Mouse (Mus musculus): ENCODE measurements around the gene Sorl1. TPM values are rescaled to one million over a fixed set of nuclear protein-coding genes. Genes with fewer than 3 reads are reported as not detected.
A peak's percentile ranks its signal among the peaks of the same experiment; 100 is the strongest.

Gene Sorl1
- polyA plus RNA-seq, 1 experiment = 3.5 TPM

- TF ChIP-seq POLR2A (IDR thresholded peaks at IDR 0.05; ENCODE audit: low read depth, low read length) (no peak), CTCF (IDR thresholded peaks at IDR 0.05; ENCODE audit: borderline replicate concordance, insufficient read depth, low read length) (no peak)
- Histone ChIP-seq H3K4me1 (ENCODE audit: control insufficient read depth, insufficient read depth, low read length) (no peaks in the 10 kb centered on the region), H3K4me3 (ENCODE audit: insufficient read depth, low read length) (no peak overlapping the region), H3K27ac (ENCODE audit: insufficient read depth, low read length) (no peak overlapping the region)
Observed at GRCm38 (mm10) chr9:42125262-42125982, 1.3 kb upstream of the Sorl1 start.

- no peak overlapping the region for H3K27ac ChIP-seq (ENCODE audit: insufficient read depth, low read length)
Observed at GRCm38 (mm10) chr9:42123204-42123603, 893 bp downstream of the Sorl1 start.

GRCm38 (mm10) chr9:42122441-42122840 lies 1.7 kb downstream of the Sorl1 start:
- Histone ChIP-seq H3K4me3 (ENCODE audit: insufficient read depth, low read length) (no peak overlapping the region), H3K4me1 (ENCODE audit: control insufficient read depth, insufficient read depth, low read length) (no peaks in the 10 kb centered on the region), H3K27ac (ENCODE audit: insufficient read depth, low read length) (no peak overlapping the region)
- no peak for TF ChIP-seq POLR2A (IDR thresholded peaks at IDR 0.05; ENCODE audit: low read depth, low read length)
- no peak for TF ChIP-seq CTCF (IDR thresholded peaks at IDR 0.05; ENCODE audit: borderline replicate concordance, insufficient read depth, low read length)

More at GRCm38 (mm10) chr9:42123204-42123603, 893 bp downstream of the Sorl1 start:
- peak overlapping the region; percentile 45 for H3K4me3 ChIP-seq (ENCODE audit: insufficient read depth, low read length)
- no peaks in the 10 kb centered on the region for H3K4me1 ChIP-seq (ENCODE audit: control insufficient read depth, insufficient read depth, low read length)
- no peak for TF ChIP-seq CTCF (IDR thresholded peaks at IDR 0.05; ENCODE audit: borderline replicate concordance, insufficient read depth, low read length)

GRCm38 (mm10) chr9:42121631-42122354 lies 2.3 kb downstream of the Sorl1 start:
- Histone ChIP-seq H3K27ac (ENCODE audit: insufficient read depth, low read length) (no peak overlapping the region), H3K4me1 (ENCODE audit: control insufficient read depth, insufficient read depth, low read length) (no peaks in the 10 kb centered on the region), H3K4me3 (ENCODE audit: insufficient read depth, low read length) (no peak overlapping the region)
- TF ChIP-seq POLR2A (IDR thresholded peaks at IDR 0.05; ENCODE audit: low read depth, low read length) (no peak), CTCF (IDR thresholded peaks at IDR 0.05; ENCODE audit: borderline replicate concordance, insufficient read depth, low read length) (no peak)

GRCm38 (mm10) chr9:42116418-42117056 lies 7.6 kb downstream of the Sorl1 start:
- H3K4me3 ChIP-seq (ENCODE audit: insufficient read depth, low read length) = no peak overlapping the region
- H3K27ac ChIP-seq (ENCODE audit: insufficient read depth, low read length) = no peak overlapping the region
- H3K4me1 ChIP-seq (ENCODE audit: control insufficient read depth, insufficient read depth, low read length) = no peaks in the 10 kb centered on the region
- TF ChIP-seq CTCF (IDR thresholded peaks at IDR 0.05; ENCODE audit: borderline replicate concordance, insufficient read depth, low read length) (no peak), POLR2A (IDR thresholded peaks at IDR 0.05; ENCODE audit: low read depth, low read length) (no peak)

GRCm38 (mm10) chr9:42115078-42115477 lies 9.0 kb downstream of the Sorl1 start:
- TF ChIP-seq POLR2A (IDR thresholded peaks at IDR 0.05; ENCODE audit: low read depth, low read length) (no peak), CTCF (IDR thresholded peaks at IDR 0.05; ENCODE audit: borderline replicate concordance, insufficient read depth, low read length) (no peak)
- no peak overlapping the region for H3K27ac ChIP-seq (ENCODE audit: insufficient read depth, low read length)
- no peaks in the 10 kb centered on the region; the same call in 1 of the 2 replicates for H3K4me1 ChIP-seq (ENCODE audit: control insufficient read depth, insufficient read depth, low read length)
- H3K4me3 ChIP-seq (ENCODE audit: insufficient read depth, low read length) = no peak overlapping the region

GRCm38 (mm10) chr9:42113316-42113715 lies 10.8 kb downstream of the Sorl1 start:
- peaks cover 7% of the 10 kb centered on the region for H3K4me1 ChIP-seq (ENCODE audit: control insufficient read depth, insufficient read depth, low read length)
- no peak overlapping the region for H3K4me3 ChIP-seq (ENCODE audit: insufficient read depth, low read length)
- TF ChIP-seq POLR2A (IDR thresholded peaks at IDR 0.05; ENCODE audit: low read depth, low read length) = no peak
- TF ChIP-seq CTCF (IDR thresholded peaks at IDR 0.05; ENCODE audit: borderline replicate concordance, insufficient read depth, low read length) = no peak
- no peak overlapping the region for H3K27ac ChIP-seq (ENCODE audit: insufficient read depth, low read length)

- TF ChIP-seq POLR2A (IDR thresholded peaks at IDR 0.05; ENCODE audit: low read depth, low read length) (no peak), CTCF (IDR thresholded peaks at IDR 0.05; ENCODE audit: borderline replicate concordance, insufficient read depth, low read length) (no peak)
Observed at GRCm38 (mm10) chr9:42112691-42113090, 11.4 kb downstream of the Sorl1 start.

GRCm38 (mm10) chr9:42111256-42111655 lies 12.8 kb downstream of the Sorl1 start:
- TF ChIP-seq CTCF (IDR thresholded peaks at IDR 0.05; ENCODE audit: borderline replicate concordance, insufficient read depth, low read length) = no peak
- no peak for TF ChIP-seq POLR2A (IDR thresholded peaks at IDR 0.05; ENCODE audit: low read depth, low read length)
- peaks cover 11% of the 10 kb centered on the region for H3K4me1 ChIP-seq (ENCODE audit: control insufficient read depth, insufficient read depth, low read length)
- no peak overlapping the region for H3K4me3 ChIP-seq (ENCODE audit: insufficient read depth, low read length)
- H3K27ac ChIP-seq (ENCODE audit: insufficient read depth, low read length) = no peak overlapping the region

More at GRCm38 (mm10) chr9:42112691-42113090, 11.4 kb downstream of the Sorl1 start:
- Histone ChIP-seq H3K4me1 (ENCODE audit: control insufficient read depth, insufficient read depth, low read length) (peaks cover 11% of the 10 kb centered on the region), H3K4me3 (ENCODE audit: insufficient read depth, low read length) (no peak overlapping the region), H3K27ac (ENCODE audit: insufficient read depth, low read length) (no peak overlapping the region)
